Mouse (Mus musculus) liver, postnatal 0 days (tissue): ENCODE results near the gene Chga.

Experiments
- CTCF ChIP-seq: sonication (generic); IDR thresholded peaks from 2 replicates; pipeline ENCODE4 v1.5.1; 2016; ENCODE audit warnings: antibody characterized with exemption, low read depth
- EP300 ChIP-seq: IDR thresholded peaks from 2 replicates; pipeline ENCODE4 v1.6.1; 2016; ENCODE audit warnings: antibody characterized with exemption, low read depth, mild to moderate bottlenecking

DNA sequence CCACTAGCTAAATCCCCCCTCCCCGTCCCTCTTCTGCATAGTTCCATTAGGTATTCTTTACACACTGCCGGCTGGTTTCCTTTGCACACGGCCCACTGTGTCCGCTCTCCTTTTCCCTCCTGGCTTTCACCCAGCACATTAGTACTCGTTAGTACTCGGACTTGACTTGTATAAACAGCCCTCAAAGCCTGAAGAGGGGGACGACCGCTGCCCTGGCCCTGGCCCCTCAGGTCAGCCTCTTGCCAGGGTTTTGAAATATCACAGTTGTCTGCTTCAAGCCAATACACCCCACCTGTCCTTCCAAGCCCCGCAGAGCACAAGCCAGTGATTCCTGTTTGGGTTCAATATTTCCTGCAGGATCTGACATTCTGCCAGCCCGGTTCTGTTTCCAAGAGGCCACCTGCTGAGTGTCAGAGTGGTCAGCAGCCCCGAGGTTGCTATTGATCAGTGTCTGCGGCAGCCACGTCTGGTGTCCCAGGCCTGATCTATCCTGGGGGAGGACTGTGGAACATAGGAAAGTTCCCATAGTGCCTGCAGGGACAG lies 32.9 kb upstream of the Chga start:
- TF ChIP-seq CTCF: no peak
- TF ChIP-seq EP300: no peak
